ENCODE assay signal across 8 mouse cellular contexts in the genomic region with DNA sequence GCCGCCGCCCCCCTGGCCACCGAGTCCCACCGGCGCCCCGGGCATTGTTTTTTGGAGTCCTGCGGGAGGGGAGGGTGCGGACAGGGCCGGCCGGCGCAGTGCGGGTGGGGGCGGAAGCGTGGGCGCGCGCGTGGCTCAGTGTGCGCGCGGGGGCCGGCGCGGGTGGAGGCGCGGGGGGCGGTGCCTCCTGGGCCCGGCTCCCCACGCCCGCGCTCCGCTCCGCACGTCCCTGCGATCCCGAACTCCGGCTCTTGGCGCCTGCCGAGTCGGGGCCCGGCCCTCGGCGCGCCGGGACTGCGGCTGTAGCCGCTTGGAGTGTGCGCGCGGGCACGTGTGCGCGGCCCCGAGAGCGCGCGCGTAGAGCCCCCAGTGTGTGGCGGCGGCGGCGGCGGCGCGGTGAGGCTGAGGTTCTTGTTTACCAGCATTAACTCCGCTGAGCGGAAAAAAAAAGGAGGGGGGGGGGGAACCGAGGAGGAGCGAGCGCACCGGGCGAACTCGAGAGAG. TPM values are rescaled to one million over a fixed set of nuclear protein-coding genes. Genes with fewer than 3 reads are reported as not detected.
A peak's percentile ranks its signal among the peaks of the same experiment; 100 is the strongest.
DNase-seq lines count a peak whose midpoint lies in the region; ATAC-seq lines count a peak whose summit lies in the region.

No protein-coding gene starts in this region.

- H3K4me3 ChIP-seq in brown adipose tissue, adult 24 weeks (ENCODE audit: insufficient read depth, low read depth, low read length) = peak overlapping the region; percentile 82
- H3K4me3 ChIP-seq in heart, embryonic 13.5 days = peak overlapping the region; percentile 82
- peak overlapping the region; percentile 95 for H3K4me3 ChIP-seq in liver, embryonic 12.5 days
- peak overlapping the region; percentile 73 for H3K4me3 ChIP-seq in stomach, embryonic 15.5 days (replicated peaks)

- no peaks in the 10 kb centered on the region for H3K36me3 ChIP-seq in heart, embryonic 13.5 days
- no peaks in the 10 kb centered on the region for H3K36me3 ChIP-seq in liver, embryonic 12.5 days
- H3K36me3 ChIP-seq in stomach, embryonic 15.5 days = no peaks in the 10 kb centered on the region

- H3K4me1 ChIP-seq in brown adipose tissue, adult 24 weeks (ENCODE audit: control insufficient read depth, insufficient read depth, insufficient read length, low read length) = no peaks in the 10 kb centered on the region
- peaks cover 37% of the 10 kb centered on the region for H3K4me1 ChIP-seq in heart, embryonic 13.5 days
- H3K4me1 ChIP-seq in liver, embryonic 12.5 days = peaks cover 53% of the 10 kb centered on the region
- peaks cover 26% of the 10 kb centered on the region for H3K4me1 ChIP-seq in stomach, embryonic 15.5 days

- no peaks in the 10 kb centered on the region for H3K9me3 ChIP-seq in heart, embryonic 13.5 days
- H3K9me3 ChIP-seq in liver, embryonic 12.5 days (replicated peaks) = no peaks in the 10 kb centered on the region
- no peaks in the 10 kb centered on the region for H3K9me3 ChIP-seq in stomach, embryonic 15.5 days

- peaks cover 4% of the 10 kb centered on the region; the same call in 1 of the 2 replicates for H3K27me3 ChIP-seq in heart, embryonic 13.5 days (replicated peaks)
- H3K27me3 ChIP-seq in liver, embryonic 12.5 days (replicated peaks) = peaks cover 6% of the 10 kb centered on the region; the same call in 1 of the 2 replicates
- no peaks in the 10 kb centered on the region for H3K27me3 ChIP-seq in stomach, embryonic 15.5 days (replicated peaks)

- peak overlapping the region; percentile 99 for H3K9ac ChIP-seq in heart, embryonic 13.5 days
- H3K9ac ChIP-seq in liver, embryonic 12.5 days = peak overlapping the region; percentile 95
- peak overlapping the region; percentile 85 for H3K9ac ChIP-seq in stomach, embryonic 15.5 days

- peak overlapping the region; percentile 83 for H3K4me2 ChIP-seq in heart, embryonic 13.5 days
- peak overlapping the region; percentile 94 for H3K4me2 ChIP-seq in liver, embryonic 12.5 days
- H3K4me2 ChIP-seq in stomach, embryonic 15.5 days = peak overlapping the region; percentile 95

- peak overlapping the region; percentile 60 for H3K27ac ChIP-seq in brown adipose tissue, adult 24 weeks (replicated peaks; ENCODE audit: low read depth, low read length)
- peak overlapping the region; percentile 100 for H3K27ac ChIP-seq in heart, embryonic 13.5 days (replicated peaks)
- H3K27ac ChIP-seq in liver, embryonic 12.5 days = peak overlapping the region; percentile 95
- peak overlapping the region; percentile 99 for H3K27ac ChIP-seq in stomach, embryonic 15.5 days

- peak; percentile 78 for ATAC-seq in erythroid progenitor cell, adult 5-6 weeks (replicated peaks; ENCODE audit: low FRiP score, poor library complexity, severe bottlenecking)
- ATAC-seq in heart, embryonic 13.5 days (ENCODE audit: extremely low read depth, insufficient number of reproducible peaks, low FRiP score, low TSS enrichment) = peak; percentile 61
- ATAC-seq in liver, embryonic 12.5 days = peak; percentile 81
- ATAC-seq in stomach, embryonic 15.5 days (ENCODE audit: insufficient read depth, low FRiP score, low read depth) = peak; percentile 90

- WGBS in heart, embryonic 13.5 days = 1% methylated on average over 44 of the region's 73 CpGs
- under 1% methylated on average over 60 of the region's 73 CpGs for WGBS in liver, embryonic 12.5 days (ENCODE audit: insufficient replicate concordance)
- WGBS in stomach, embryonic 15.5 days = under 1% methylated on average over 56 of the region's 73 CpGs

- DNase-seq in CD4-positive, CD25-positive, alpha-beta regulatory T cell, adult 2 months (ENCODE audit: low read depth, low spot score) = peak; percentile 92
- peak; percentile 97 for DNase-seq in kidney, postnatal 10 days
- DNase-seq in neural tube, embryonic 10.5 days (ENCODE audit: extremely low spot score, low spot score) = peak; percentile 90

RNA-seq across cellular contexts. Expression of a gene that starts 1.0 kb away (rescaled TPM):
- polyA plus RNA-seq in brown adipose tissue, adult 24 weeks (2012; ENCODE audit: insufficient read depth, insufficient read length, missing spikeins) = 2.3 and 2.8 TPM in 2 replicates
- total RNA-seq in erythroid progenitor cell, adult 5-6 weeks (2015; ENCODE audit: low replicate concordance) = 17.3 and 28.1 TPM in 2 replicates
- total RNA-seq in erythroid progenitor cell, adult 5-6 weeks (2017; ENCODE audit: low replicate concordance) = 16.8 and 18.1 TPM in 2 replicates
- polyA plus RNA-seq in heart, embryonic 13.5 days (2015; fragmentation: Nextera tagmentation; extraction: Ambion mirVana) = 15.0 and 15.2 TPM in 2 replicates
- 8.5 and 9.6 TPM in 2 replicates for polyA plus RNA-seq in liver, embryonic 12.5 days (2016; fragmentation: Nextera tagmentation; extraction: Ambion mirVana)
- 16.1 and 17.3 TPM in 2 replicates for polyA plus RNA-seq in stomach, embryonic 15.5 days (2015; fragmentation: Nextera tagmentation; extraction: Ambion mirVana)

Comparison
In these comparisons a context has a peak if more than half of its experiments do, and no peak if none do; other contexts are left out.
1. Peak in every context shown above with its lines: DNase-seq, ATAC-seq, H3K4me3 ChIP-seq and H3K27ac ChIP-seq.